Comparison of ENCODE assay signal across 15 mouse cellular contexts in genomic region chr17:28101902-28102319, GRCm38 (mm10). TPM values are rescaled to one million over a fixed set of nuclear protein-coding genes. Genes with fewer than 3 reads are reported as not detected.
DNase-seq lines count a peak whose midpoint lies in the region; ATAC-seq and TF ChIP-seq lines count a peak whose summit lies in the region.
"Had no signal": no experiment of that assay in that cellular context is flagged by ENCODE, and none has a peak within 500 bp of the region (broad histone marks: within the 10 kb centered on the region; RNA-seq: fewer than 3 reads in every experiment).

No protein-coding gene starts in this region.

- DNase-seq in hindbrain, embryonic 10.5 days (ENCODE audit: low spot score) = no peak
- DNase-seq in hindbrain, postnatal 0 days (ENCODE audit: low spot score) = no peak
- DNase-seq in hindbrain, embryonic 11.5 days (ENCODE audit: low spot score) = no peak
- peak; percentile 59 for DNase-seq in limb, embryonic 11.5 days (ENCODE audit: low spot score)
- no peak for DNase-seq in thymus, postnatal 25 days
- no peak for DNase-seq in cerebellum, adult 11-12 months
- DNase-seq: adrenal gland, adult 8-10 months; cerebellum, postnatal 14 days; forebrain, postnatal 0 days had no signal

- no peak overlapping the region for H3K4me2 ChIP-seq in hindbrain, postnatal 0 days (ENCODE audit: low read depth, low read length)
- H3K4me2 ChIP-seq in hindbrain, embryonic 11.5 days (replicated peaks; ENCODE audit: low read depth, low read length) = no peak overlapping the region
- no peak overlapping the region for H3K4me2 ChIP-seq in limb, embryonic 11.5 days (ENCODE audit: low read depth, severe bottlenecking)
- H3K4me2 ChIP-seq in midbrain, embryonic 16.5 days (ENCODE audit: low read length) = peak overlapping the region; percentile 4; the same call in 1 of the 2 replicates
- H3K4me2 ChIP-seq: embryonic facial prominence, embryonic 12.5 days; heart, embryonic 13.5 days; lung, embryonic 15.5 days had no signal

- no peaks in the 10 kb centered on the region for H3K36me3 ChIP-seq in hindbrain, embryonic 10.5 days
- H3K36me3 ChIP-seq in hindbrain, postnatal 0 days (ENCODE audit: insufficient read depth, low read length) = no peaks in the 10 kb centered on the region
- H3K36me3 ChIP-seq in hindbrain, embryonic 11.5 days (ENCODE audit: control insufficient read depth, insufficient read depth, low read length) = no peaks in the 10 kb centered on the region
- H3K36me3 ChIP-seq in limb, embryonic 11.5 days (ENCODE audit: control insufficient read depth, insufficient read depth, low read length) = no peaks in the 10 kb centered on the region
- H3K36me3 ChIP-seq in midbrain, embryonic 16.5 days (ENCODE audit: control insufficient read depth, insufficient read depth, low read length) = no peaks in the 10 kb centered on the region
- H3K36me3 ChIP-seq: embryonic facial prominence, embryonic 12.5 days; heart, embryonic 13.5 days; lung, embryonic 15.5 days had no signal

- H3K9me3 ChIP-seq in hindbrain, embryonic 10.5 days = no peaks in the 10 kb centered on the region
- H3K9me3 ChIP-seq in hindbrain, postnatal 0 days (ENCODE audit: low read length) = no peaks in the 10 kb centered on the region
- no peaks in the 10 kb centered on the region for H3K9me3 ChIP-seq in hindbrain, embryonic 11.5 days (ENCODE audit: control insufficient read depth, low read length)
- no peaks in the 10 kb centered on the region for H3K9me3 ChIP-seq in limb, embryonic 11.5 days (ENCODE audit: control insufficient read depth, low read length)
- H3K9me3 ChIP-seq in midbrain, embryonic 16.5 days (replicated peaks; ENCODE audit: control insufficient read depth, low read length, poor library complexity, severe bottlenecking) = no peaks in the 10 kb centered on the region
- H3K9me3 ChIP-seq: embryonic facial prominence, embryonic 12.5 days; heart, embryonic 13.5 days; lung, embryonic 15.5 days had no signal

- 51% methylated on average over 10 of the region's 10 CpGs for WGBS in hindbrain, embryonic 10.5 days
- WGBS in hindbrain, postnatal 0 days = 37% methylated on average over 10 of the region's 10 CpGs
- 41% methylated on average over 10 of the region's 10 CpGs for WGBS in hindbrain, embryonic 11.5 days
- 10% methylated on average over 10 of the region's 10 CpGs for WGBS in limb, embryonic 11.5 days
- WGBS in midbrain, embryonic 16.5 days = 9% methylated on average over 10 of the region's 10 CpGs

- ATAC-seq in hindbrain, postnatal 0 days = no peak
- ATAC-seq in hindbrain, embryonic 11.5 days (ENCODE audit: low FRiP score) = no peak
- ATAC-seq in limb, embryonic 11.5 days (ENCODE audit: insufficient number of reproducible peaks, low FRiP score, low TSS enrichment, low read depth) = no peak
- ATAC-seq in midbrain, embryonic 16.5 days = peak; percentile 67; the same call in 1 of the 2 replicates
- ATAC-seq: forebrain, postnatal 0 days had no signal

- peak overlapping the region; percentile 60; the same call in 1 of the 2 replicates for H3K27ac ChIP-seq in hindbrain, embryonic 10.5 days
- no peak overlapping the region for H3K27ac ChIP-seq in hindbrain, postnatal 0 days
- H3K27ac ChIP-seq in hindbrain, embryonic 11.5 days (ENCODE audit: low read depth, low read length) = 0 out of 2 replicates have a peak overlapping the region, but pooled peaks have one; percentile 24
- H3K27ac ChIP-seq in limb, embryonic 11.5 days (replicated peaks; ENCODE audit: low read depth, low read length) = peak overlapping the region; percentile 42
- peak overlapping the region; percentile 55 for H3K27ac ChIP-seq in midbrain, embryonic 16.5 days (ENCODE audit: low read length)
- H3K27ac ChIP-seq: embryonic facial prominence, embryonic 12.5 days; heart, embryonic 13.5 days; lung, embryonic 15.5 days had no signal

- TF ChIP-seq CTCF in hindbrain, postnatal 0 days (IDR thresholded peaks at IDR 0.05; ENCODE audit: low read depth) = no peak

- peaks cover 28% of the 10 kb centered on the region for H3K4me1 ChIP-seq in hindbrain, embryonic 10.5 days (replicated peaks)
- H3K4me1 ChIP-seq in hindbrain, postnatal 0 days (ENCODE audit: insufficient read depth, low read length) = no peaks in the 10 kb centered on the region
- H3K4me1 ChIP-seq in hindbrain, embryonic 11.5 days (replicated peaks; ENCODE audit: control insufficient read depth, insufficient read depth, low read length) = peaks cover 3% of the 10 kb centered on the region
- peaks cover 13% of the 10 kb centered on the region for H3K4me1 ChIP-seq in limb, embryonic 11.5 days (ENCODE audit: control insufficient read depth, insufficient read depth, low read length)
- peaks cover 15% of the 10 kb centered on the region for H3K4me1 ChIP-seq in midbrain, embryonic 16.5 days (ENCODE audit: control insufficient read depth, insufficient read depth, low read length)

- no peak overlapping the region for H3K9ac ChIP-seq in hindbrain, postnatal 0 days (replicated peaks; ENCODE audit: low read length)
- H3K9ac ChIP-seq in hindbrain, embryonic 11.5 days (ENCODE audit: low read depth, low read length) = no peak overlapping the region
- 0 out of 2 replicates have a peak overlapping the region, but pooled peaks have one; percentile 4 for H3K9ac ChIP-seq in limb, embryonic 11.5 days (ENCODE audit: low read length)
- H3K9ac ChIP-seq in midbrain, embryonic 16.5 days (ENCODE audit: low read depth, low read length) = no peak overlapping the region
- H3K9ac ChIP-seq: embryonic facial prominence, embryonic 12.5 days; forebrain, postnatal 0 days; heart, embryonic 13.5 days; lung, embryonic 15.5 days had no signal

- no peak overlapping the region for H3K4me3 ChIP-seq in hindbrain, embryonic 10.5 days
- H3K4me3 ChIP-seq in hindbrain, postnatal 0 days (ENCODE audit: low read length) = no peak overlapping the region
- no peak overlapping the region for H3K4me3 ChIP-seq in hindbrain, embryonic 11.5 days (ENCODE audit: low read depth, low read length)
- no peak overlapping the region for H3K4me3 ChIP-seq in limb, embryonic 11.5 days (ENCODE audit: low read depth, low read length)
- no peak overlapping the region for H3K4me3 ChIP-seq in midbrain, embryonic 16.5 days (ENCODE audit: low read depth, low read length)
- H3K4me3 ChIP-seq: embryonic facial prominence, embryonic 12.5 days; heart, embryonic 13.5 days; lung, embryonic 15.5 days had no signal

- H3K27me3 ChIP-seq in hindbrain, embryonic 10.5 days (ENCODE audit: insufficient read depth, poor library complexity, severe bottlenecking) = no peaks in the 10 kb centered on the region
- no peaks in the 10 kb centered on the region for H3K27me3 ChIP-seq in hindbrain, postnatal 0 days (ENCODE audit: insufficient read depth, low read length)
- H3K27me3 ChIP-seq in hindbrain, embryonic 11.5 days (ENCODE audit: control insufficient read depth, insufficient read depth, low read length) = no peaks in the 10 kb centered on the region
- H3K27me3 ChIP-seq in limb, embryonic 11.5 days (ENCODE audit: control insufficient read depth, insufficient read depth, low read length) = no peaks in the 10 kb centered on the region
- no peaks in the 10 kb centered on the region for H3K27me3 ChIP-seq in midbrain, embryonic 16.5 days (ENCODE audit: control insufficient read depth, insufficient read depth, low read depth, low read length)
- H3K27me3 ChIP-seq: embryonic facial prominence, embryonic 12.5 days; lung, embryonic 15.5 days had no signal

RNA-seq across cellular contexts. Expression of gene Tcp11, which starts 21.5 kb away (rescaled TPM):
- 1.1 and 2.8 TPM in 2 replicates for polyA plus RNA-seq in hindbrain, embryonic 10.5 days (2016; fragmentation: Nextera tagmentation; extraction: Ambion mirVana)
- total RNA-seq in hindbrain, postnatal 0 days (2014; rRNA removed) = 2.9 and 3.6 TPM in 2 replicates
- 1.9 and 2.0 TPM in 2 replicates for polyA plus RNA-seq in hindbrain, postnatal 0 days (2015; fragmentation: Nextera tagmentation; extraction: Ambion mirVana)
- polyA plus RNA-seq in hindbrain, embryonic 11.5 days (2014; fragmentation: Nextera tagmentation; extraction: Ambion mirVana) = 0.99 and 1.3 TPM in 2 replicates
- polyA plus RNA-seq in limb, embryonic 11.5 days (2014; fragmentation: Nextera tagmentation; extraction: Ambion mirVana) = 0.43 and 1.1 TPM in 2 replicates
- polyA plus RNA-seq in midbrain, embryonic 16.5 days (2015; fragmentation: Nextera tagmentation; extraction: Ambion mirVana) = 2.0 TPM in 2 replicates
- total RNA-seq: liver, adult 2 months had no signal
- polyA plus RNA-seq: C2C12; liver, adult 2 months had no signal

RNA-seq across cellular contexts. Expression of gene Scube3, which starts 40.0 kb away (rescaled TPM):
- polyA plus RNA-seq in hindbrain, embryonic 10.5 days (2016; fragmentation: Nextera tagmentation; extraction: Ambion mirVana) = 10.7 and 11.0 TPM in 2 replicates
- 10.7 and 10.9 TPM in 2 replicates for total RNA-seq in hindbrain, postnatal 0 days (2014; rRNA removed)
- polyA plus RNA-seq in hindbrain, postnatal 0 days (2015; fragmentation: Nextera tagmentation; extraction: Ambion mirVana) = 2.1 TPM in 2 replicates
- polyA plus RNA-seq in hindbrain, embryonic 11.5 days (2014; fragmentation: Nextera tagmentation; extraction: Ambion mirVana) = 8.0 and 8.6 TPM in 2 replicates
- 11.8 and 13.3 TPM in 2 replicates for polyA plus RNA-seq in limb, embryonic 11.5 days (2014; fragmentation: Nextera tagmentation; extraction: Ambion mirVana)
- 5.4 and 5.8 TPM in 2 replicates for polyA plus RNA-seq in midbrain, embryonic 16.5 days (2015; fragmentation: Nextera tagmentation; extraction: Ambion mirVana)
- total RNA-seq: liver, adult 2 months had no signal
